Mouse (Mus musculus) midbrain, embryonic 14.5 days (tissue): ENCODE data around the gene Sh3bp5. TPM values are rescaled to one million over a fixed set of nuclear protein-coding genes. Genes with fewer than 3 reads are reported as not detected.

Experiments
- ATAC-seq: fragments of 200-750 bp; cut with Nextera tagmentation; 2 replicates; pipeline ENCODE4 v1.8.0; 2017; ENCODE audit warnings: moderate number of reproducible peaks, moderate library complexity; ENCODE audit not compliant: low FRiP score, low TSS enrichment
- DNase-seq: peaks from one replicate; pipeline ENCODE4 v3.0.0-alpha.2; 2015
- H3K27ac ChIP-seq: fragments of 300-500 bp; sonication (generic); replicated peaks from 2 replicates; pipeline ENCODE4 v1.5.1; 2014; ENCODE audit warnings: mild to moderate bottlenecking, low read depth, low read length, moderate library complexity
- H3K27me3 ChIP-seq: fragments of 300-500 bp; sonication (generic); 2 replicates; pipeline ENCODE4 v1.6.1; 2014; ENCODE audit warnings: low read length, control low read depth, mixed read lengths; ENCODE audit not compliant: control insufficient read depth, insufficient read depth
- H3K36me3 ChIP-seq: fragments of 300-500 bp; sonication (generic); 2 replicates; pipeline ENCODE4 v1.6.1; 2014; ENCODE audit warnings: low read length, control low read depth; ENCODE audit not compliant: control insufficient read depth, insufficient read depth
- H3K4me1 ChIP-seq: fragments of 300-500 bp; sonication (generic); 2 replicates; pipeline ENCODE4 v1.6.1; 2014; ENCODE audit warnings: mild to moderate bottlenecking, antibody characterized with exemption, low read length, control low read depth; ENCODE audit not compliant: control insufficient read depth, insufficient read depth
- H3K4me2 ChIP-seq: fragments of 300-500 bp; sonication (generic); 2 replicates; pipeline ENCODE4 v1.6.1; 2014; ENCODE audit warnings: mild to moderate bottlenecking, low read length, moderate library complexity
- H3K4me3 ChIP-seq: fragments of 300-500 bp; sonication (generic); replicated peaks from 2 replicates; pipeline ENCODE4 v1.5.1; 2014; ENCODE audit warnings: low read depth, low read length
- H3K9ac ChIP-seq: fragments of 300-500 bp; sonication (generic); replicated peaks from 2 replicates; pipeline ENCODE4 v1.6.1; 2014; ENCODE audit warnings: mild to moderate bottlenecking, low read length, moderate library complexity
- H3K9me3 ChIP-seq: fragments of 300-500 bp; sonication (generic); 2 replicates; pipeline ENCODE4 v1.6.1; 2016; ENCODE audit warnings: low read length, control low read depth, mixed read lengths; ENCODE audit not compliant: control insufficient read depth
- WGBS: fragments of 180-500 bp; shearing (Covaris S2); extraction: QIAGEN DNeasy Blood & Tissue Kit; methylation state at CpG from one replicate; pipeline ENCODE4 v1.1.7; 2014; 5-methylcytosine and 5-hydroxymethylcytosine counted together
- polyA plus RNA-seq: library from polyadenylated mRNA; unstranded; fragments of >200 nt; fragmentation: Nextera tagmentation; extraction: Ambion mirVana; gene quantifications from 2 replicates; pipeline ENCODE4 v1.2.1, GENCODE M21; 2014

Gene Sh3bp5
- polyA plus RNA-seq, 1 experiment from 2014 or later, result 82.4 TPM

DNA sequence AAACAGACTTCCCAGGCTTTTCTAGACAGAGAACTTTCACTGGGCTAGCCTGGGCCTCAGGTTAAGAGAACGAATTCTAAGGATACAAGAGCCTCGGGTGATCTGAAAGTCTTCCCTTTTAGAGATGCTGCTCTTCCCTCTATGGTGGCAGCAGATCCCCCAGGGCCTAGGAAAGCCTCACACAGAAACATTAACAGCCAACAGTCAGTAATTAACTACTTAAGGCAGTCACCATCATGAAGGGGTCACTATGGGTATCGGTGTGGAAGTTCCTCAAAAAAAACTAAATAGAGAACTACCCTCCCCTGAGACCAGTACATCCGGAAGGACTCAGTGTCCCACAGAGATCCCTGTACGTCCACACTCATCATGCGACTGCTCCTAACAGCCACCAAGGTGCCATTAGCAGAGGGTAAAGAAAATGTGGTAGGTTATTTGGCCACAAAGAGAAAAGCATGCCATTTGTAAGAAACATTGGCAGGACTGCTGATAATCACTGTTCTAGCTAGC is 33.9 kb downstream of the Sh3bp5 start:
- H3K4me3 ChIP-seq, result no peak overlapping the region
- no peak overlapping the region for H3K9ac ChIP-seq
- 87% methylated on average over 6 of the region's 6 CpGs for WGBS
- H3K27ac ChIP-seq, result no peak overlapping the region
- H3K4me2 ChIP-seq, result no peak overlapping the region
- H3K4me1 ChIP-seq, result no peaks in the 10 kb centered on the region
- DNase-seq, result no peak
- H3K36me3 ChIP-seq, result peaks cover 31% of the 10 kb centered on the region
- ATAC-seq, result no peak
- H3K9me3 ChIP-seq, result no peaks in the 10 kb centered on the region
- H3K27me3 ChIP-seq, result no peaks in the 10 kb centered on the region

- DNase-seq, result no peak
- Histone ChIP-seq H3K36me3 (peaks cover 24% of the 10 kb centered on the region), H3K9me3 (no peaks in the 10 kb centered on the region), H3K4me1 (no peaks in the 10 kb centered on the region), H3K27ac (no peak overlapping the region), H3K27me3 (no peaks in the 10 kb centered on the region), H3K4me2 (no peak overlapping the region), H3K4me3 (no peak overlapping the region), H3K9ac (no peak overlapping the region)
- no peak for ATAC-seq
- WGBS, result 89% methylated on average over 11 of the region's 11 CpGs
These were observed 35.0 kb downstream of the Sh3bp5 start for GRCm38 (mm10) chr14:31400896-31401295.

DNA sequence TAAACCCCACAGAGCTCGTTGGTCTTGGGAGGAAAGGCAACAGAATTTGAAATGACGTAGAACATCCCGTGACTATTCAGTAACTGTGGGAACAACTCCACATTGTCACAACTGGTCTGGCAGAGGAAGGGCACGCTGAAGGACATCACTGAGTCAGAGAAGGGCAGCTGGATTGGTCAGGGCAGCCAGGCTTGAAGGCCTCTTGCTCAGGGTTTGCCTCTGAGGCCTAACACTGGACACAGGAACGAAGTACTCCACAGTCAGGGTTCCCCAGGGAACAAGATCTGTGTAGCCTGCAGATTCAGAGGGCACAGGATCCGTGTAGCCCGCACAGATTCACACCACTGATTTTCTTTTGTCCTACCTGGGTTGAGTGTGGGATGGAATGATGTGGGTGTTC is 35.6 kb downstream of the Sh3bp5 start:
- Histone ChIP-seq H3K27me3 (no peaks in the 10 kb centered on the region), H3K27ac (no peak overlapping the region), H3K36me3 (peaks cover 21% of the 10 kb centered on the region), H3K4me2 (no peak overlapping the region), H3K9ac (no peak overlapping the region), H3K4me1 (no peaks in the 10 kb centered on the region), H3K9me3 (no peaks in the 10 kb centered on the region), H3K4me3 (no peak overlapping the region)
- ATAC-seq, result no peak
- 84% methylated on average over 7 of the region's 7 CpGs for WGBS
- DNase-seq, result no peak

DNA sequence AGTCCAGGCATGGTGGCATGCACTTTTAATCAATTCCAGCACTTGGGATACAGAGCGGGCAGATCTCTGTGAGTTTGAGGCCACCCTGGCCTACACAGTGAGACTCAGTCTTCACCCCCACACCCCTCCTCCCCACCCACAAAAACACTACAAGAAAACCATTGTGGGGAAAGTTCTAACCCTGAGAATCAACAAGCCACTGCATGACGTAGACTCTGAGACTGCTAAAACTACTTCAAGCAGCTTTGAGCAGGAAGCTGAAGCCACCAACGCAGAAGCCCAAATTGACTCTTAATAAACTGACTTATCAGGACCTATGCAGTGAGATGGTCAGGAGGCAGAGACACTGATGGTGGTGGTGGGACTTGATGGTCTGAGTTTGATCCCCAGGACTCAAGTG is 36.6 kb downstream of the Sh3bp5 start:
- no peak overlapping the region for H3K4me2 ChIP-seq
- ATAC-seq, result no peak

DNA sequence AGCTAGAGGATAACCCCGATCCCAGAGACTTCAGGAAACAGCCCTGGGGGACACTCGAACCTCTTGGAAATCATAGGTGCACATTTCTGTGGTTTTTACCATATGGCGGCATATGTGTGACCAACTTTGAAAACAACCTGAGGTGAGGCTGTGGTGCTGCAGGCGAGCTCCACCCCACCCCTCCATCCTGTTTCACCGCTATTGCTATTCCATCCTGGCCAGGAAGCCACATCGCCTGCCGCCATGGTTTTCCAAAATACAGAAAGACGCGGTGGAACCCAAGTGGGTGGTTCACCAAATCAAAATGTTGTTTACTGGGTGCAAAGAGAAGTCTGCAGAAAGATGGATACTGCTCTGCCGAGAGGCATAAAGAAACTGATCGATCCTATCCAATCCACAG is 37.1 kb downstream of the Sh3bp5 start:
- 88% methylated on average over 11 of the region's 11 CpGs for WGBS
- no peak overlapping the region for H3K9ac ChIP-seq
- no peak for ATAC-seq
- H3K36me3 ChIP-seq, result peaks cover 16% of the 10 kb centered on the region
- no peaks in the 10 kb centered on the region for H3K4me1 ChIP-seq
- no peak overlapping the region for H3K4me3 ChIP-seq
- H3K27me3 ChIP-seq, result no peaks in the 10 kb centered on the region
- no peaks in the 10 kb centered on the region for H3K9me3 ChIP-seq
- H3K4me2 ChIP-seq, result no peak overlapping the region
- no peak overlapping the region for H3K27ac ChIP-seq
- no peak for DNase-seq

More for the DNA sequence above, 36.6 kb downstream of the Sh3bp5 start:
- Histone ChIP-seq H3K4me3 (no peak overlapping the region), H3K27ac (no peak overlapping the region), H3K27me3 (no peaks in the 10 kb centered on the region), H3K9ac (no peak overlapping the region), H3K36me3 (peaks cover 16% of the 10 kb centered on the region), H3K4me1 (no peaks in the 10 kb centered on the region), H3K9me3 (no peaks in the 10 kb centered on the region)
- no peak for DNase-seq
- WGBS, result 88% methylated on average over 3 of the region's 3 CpGs

DNA sequence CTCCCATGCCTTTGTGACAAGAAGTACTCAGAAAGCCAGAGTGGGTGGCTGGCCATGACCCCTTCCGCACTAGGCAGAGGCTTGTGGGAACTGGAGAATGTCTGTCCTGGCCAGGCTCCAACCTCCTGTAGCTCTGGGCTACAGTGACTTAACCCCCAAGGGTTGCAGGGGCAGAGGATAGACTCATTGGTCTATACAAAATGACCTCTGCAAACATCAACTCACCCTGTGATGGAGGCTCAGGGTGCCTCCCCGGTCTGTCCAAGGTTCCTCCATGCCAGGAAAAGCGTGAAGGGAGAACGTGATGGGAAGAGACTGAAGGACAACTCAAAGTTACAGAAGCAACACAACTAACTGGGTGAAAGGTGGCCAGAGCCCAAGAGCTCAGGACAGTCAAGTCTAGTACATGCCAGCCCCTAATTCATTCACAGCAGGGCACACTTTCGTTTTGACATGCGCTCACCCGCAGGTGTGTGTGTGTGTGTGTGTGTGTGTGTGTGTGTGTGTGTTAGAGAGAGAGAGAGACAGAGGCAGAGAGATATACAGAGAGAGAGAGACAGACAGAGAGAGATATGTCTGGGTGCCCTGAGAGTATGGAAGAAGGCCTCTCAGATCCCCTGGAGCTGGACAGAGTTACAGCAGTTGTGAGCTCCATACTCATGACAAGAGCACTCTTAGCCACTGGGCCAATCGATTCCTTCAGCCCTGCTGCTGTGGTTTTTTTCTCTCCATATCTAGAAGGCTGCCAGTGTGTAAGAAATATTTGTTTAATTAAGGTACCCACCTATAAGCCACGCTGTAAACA is 37.9 kb downstream of the Sh3bp5 start:
- Histone ChIP-seq H3K4me3 (no peak overlapping the region), H3K36me3 (peaks cover 9% of the 10 kb centered on the region), H3K4me1 (no peaks in the 10 kb centered on the region), H3K4me2 (no peak overlapping the region), H3K9ac (no peak overlapping the region), H3K27ac (no peak overlapping the region), H3K27me3 (no peaks in the 10 kb centered on the region), H3K9me3 (no peaks in the 10 kb centered on the region)
- no peak for DNase-seq
- 87% methylated on average over 9 of the region's 9 CpGs for WGBS
- ATAC-seq, result no peak

GRCm38 (mm10) chr14:31397353-31397752 is 38.5 kb downstream of the Sh3bp5 start:
- WGBS, result 88% methylated on average over 12 of the region's 12 CpGs
- Histone ChIP-seq H3K27ac (no peak overlapping the region), H3K27me3 (no peaks in the 10 kb centered on the region), H3K4me3 (no peak overlapping the region), H3K36me3 (peaks cover 5% of the 10 kb centered on the region), H3K4me1 (no peaks in the 10 kb centered on the region), H3K9me3 (no peaks in the 10 kb centered on the region), H3K4me2 (no peak overlapping the region), H3K9ac (no peak overlapping the region)
- no peak for ATAC-seq
- DNase-seq, result no peak

- DNase-seq (no peak), ATAC-seq (no peak)
- no peaks in the 10 kb centered on the region for H3K27me3 ChIP-seq
- no peak overlapping the region for H3K4me2 ChIP-seq
- H3K4me3 ChIP-seq, result no peak overlapping the region
- WGBS, result 92% methylated on average over 2 of the region's 2 CpGs
- H3K27ac ChIP-seq, result no peak overlapping the region
- no peaks in the 10 kb centered on the region for H3K9me3 ChIP-seq
- H3K4me1 ChIP-seq, result no peaks in the 10 kb centered on the region
- H3K36me3 ChIP-seq, result peaks cover 5% of the 10 kb centered on the region
- H3K9ac ChIP-seq, result no peak overlapping the region
These were observed 39.5 kb downstream of the Sh3bp5 start for GRCm38 (mm10) chr14:31396428-31396827.

- Histone ChIP-seq H3K4me3 (no peak overlapping the region), H3K4me1 (no peaks in the 10 kb centered on the region), H3K4me2 (no peak overlapping the region), H3K27ac (no peak overlapping the region), H3K9me3 (no peaks in the 10 kb centered on the region), H3K9ac (no peak overlapping the region), H3K36me3 (peaks cover 2% of the 10 kb centered on the region), H3K27me3 (no peaks in the 10 kb centered on the region)
- ATAC-seq, result no peak
- DNase-seq, result no peak
- WGBS, result 94% methylated on average over 7 of the region's 7 CpGs
These were observed 40.2 kb downstream of the Sh3bp5 start for GRCm38 (mm10) chr14:31395629-31396199.
